Mouse (Mus musculus) lung, embryonic 16.5 days (tissue): Measurements from ENCODE around the gene Nrxn2. TPM values are rescaled to one million over a fixed set of nuclear protein-coding genes. Genes with fewer than 3 reads are reported as not detected.

ENCODE experiments used
- ATAC-seq: fragments of 200-750 bp; cut with Nextera tagmentation; 2 replicates; pipeline ENCODE4 v1.8.0; 2017; ENCODE audit warnings: low read depth, mild to moderate bottlenecking, moderate library complexity
- H3K27ac ChIP-seq: fragments of 300-500 bp; sonication (generic); 2 replicates; pipeline ENCODE4 v1.5.1; 2014; ENCODE audit warnings: mild to moderate bottlenecking, control low read depth, low read length
- H3K27me3 ChIP-seq: fragments of 300-500 bp; sonication (generic); 2 replicates; pipeline ENCODE4 v1.6.1; 2014; ENCODE audit warnings: low read depth, low read length, mixed read lengths; ENCODE audit not compliant: control insufficient read depth, insufficient read depth
- H3K36me3 ChIP-seq: fragments of 300-500 bp; sonication (generic); 2 replicates; pipeline ENCODE4 v1.6.1; 2014; ENCODE audit warnings: low read length; ENCODE audit not compliant: control insufficient read depth, insufficient read depth
- H3K4me1 ChIP-seq: fragments of 300-500 bp; sonication (generic); replicated peaks from 2 replicates; pipeline ENCODE4 v1.6.1; 2014; ENCODE audit warnings: low read length, mixed read lengths; ENCODE audit not compliant: control insufficient read depth, insufficient read depth
- H3K4me2 ChIP-seq: fragments of 300-500 bp; sonication (generic); 2 replicates; pipeline ENCODE4 v1.6.1; 2014; ENCODE audit warnings: low read depth, low read length, control low read depth
- H3K4me3 ChIP-seq: fragments of 300-500 bp; sonication (generic); 2 replicates; pipeline ENCODE4 v1.5.1; 2014; ENCODE audit warnings: mild to moderate bottlenecking, low read length, control low read depth
- H3K9ac ChIP-seq: fragments of 300-500 bp; sonication (generic); 2 replicates; pipeline ENCODE4 v1.6.1; 2014; ENCODE audit warnings: low read length, control low read depth
- H3K9me3 ChIP-seq: fragments of 300-500 bp; sonication (generic); 2 replicates; pipeline ENCODE4 v1.6.1; 2016; ENCODE audit warnings: low read length; ENCODE audit not compliant: control insufficient read depth
- WGBS: fragments of 180-500 bp; shearing (Covaris S2); extraction: QIAGEN DNeasy Blood & Tissue Kit; methylation state at CpG from one replicate; pipeline ENCODE4 v1.1.7; 2014; 5-methylcytosine and 5-hydroxymethylcytosine counted together
- polyA plus RNA-seq: library from polyadenylated mRNA; unstranded; fragments of >200 nt; fragmentation: Nextera tagmentation; extraction: Ambion mirVana; gene quantifications from 2 replicates; pipeline ENCODE4 v1.2.1, GENCODE M21; 2015

Nrxn2 gene
- 0.88 and 1.0 TPM in 2 replicates for polyA plus RNA-seq

DNA sequence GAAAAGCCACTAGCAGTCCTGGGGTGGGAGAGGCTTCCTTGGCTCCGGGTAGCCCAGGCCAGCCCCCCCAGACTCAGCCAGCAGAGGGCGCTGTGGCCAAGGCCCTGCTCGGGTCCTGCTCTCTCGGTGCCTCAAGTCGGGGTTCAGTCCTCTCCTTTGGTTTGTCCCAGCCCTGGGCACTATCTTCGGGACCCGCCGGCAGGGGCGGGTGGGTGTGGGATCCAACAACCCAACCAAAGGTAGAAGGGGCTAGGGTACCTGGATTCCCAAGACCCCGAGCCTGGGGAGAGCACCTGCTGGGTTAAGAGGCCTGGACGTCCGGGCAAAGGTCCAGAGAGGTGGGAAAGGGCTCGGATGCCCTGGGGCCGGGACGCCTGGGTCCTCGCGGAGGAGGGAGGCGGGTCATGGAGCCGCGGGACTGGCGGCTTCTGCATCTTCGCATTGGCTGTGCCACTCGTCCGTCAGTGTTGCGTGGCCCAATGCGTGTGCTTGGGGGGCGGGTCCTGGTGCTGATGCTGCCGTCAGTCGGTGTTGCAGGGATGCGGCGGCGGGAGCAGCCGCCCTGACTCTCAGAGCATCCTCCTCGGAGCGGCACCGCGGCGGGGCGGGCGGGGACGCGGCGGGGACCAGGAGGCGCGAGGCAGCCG is at the start of gene Nrxn2:
Nrxn2 (plus strand) TSS at position 499 of the 647 bp plus-strand sequence.
- H3K4me1 ChIP-seq = peaks cover 7% of the 10 kb centered on the region
- H3K36me3 ChIP-seq = no peaks in the 10 kb centered on the region
- H3K9me3 ChIP-seq = no peaks in the 10 kb centered on the region
- peak within 1 kb of the TSS; percentile 49 for H3K4me3 ChIP-seq
- peaks cover 42% of the 10 kb centered on the region for H3K27me3 ChIP-seq
- peak; percentile 83 for ATAC-seq
- peak within 1 kb of the TSS; percentile 97 for H3K4me2 ChIP-seq
- H3K9ac ChIP-seq = peak within 1 kb of the TSS; percentile 52
- H3K27ac ChIP-seq = no peak within 1 kb of the TSS
- WGBS = under 1% methylated on average over 43 of the region's 46 CpGs

DNA sequence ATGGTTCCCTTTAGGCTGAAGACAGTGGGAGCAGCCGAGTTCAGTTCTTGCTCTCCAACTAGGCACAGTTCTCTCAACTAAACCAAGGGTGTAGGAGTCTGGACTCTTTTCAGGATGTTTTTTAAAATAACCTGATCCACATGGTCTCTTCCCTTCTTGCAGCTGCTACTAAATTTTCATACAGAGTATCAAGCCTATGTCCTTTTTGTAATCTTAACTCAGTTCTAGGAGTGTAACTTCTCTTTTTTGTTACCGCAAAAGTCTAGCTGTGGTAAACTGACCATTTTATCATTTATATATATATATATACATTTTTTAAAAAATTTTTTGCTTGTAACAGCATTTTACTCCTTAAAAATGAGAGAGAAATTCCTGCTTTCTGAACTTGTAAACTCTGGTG is 48.4 kb upstream of the Nrxn2 start:
- Histone ChIP-seq H3K36me3 (peaks cover 62% of the 10 kb centered on the region), H3K9me3 (no peaks in the 10 kb centered on the region), H3K4me2 (no peak overlapping the region), H3K9ac (no peak overlapping the region), H3K4me3 (no peak overlapping the region), H3K27ac (no peak overlapping the region), H3K4me1 (peaks cover 5% of the 10 kb centered on the region), H3K27me3 (no peaks in the 10 kb centered on the region)
- WGBS = 79% methylated on average over 2 of the region's 2 CpGs
- no peak for ATAC-seq

DNA sequence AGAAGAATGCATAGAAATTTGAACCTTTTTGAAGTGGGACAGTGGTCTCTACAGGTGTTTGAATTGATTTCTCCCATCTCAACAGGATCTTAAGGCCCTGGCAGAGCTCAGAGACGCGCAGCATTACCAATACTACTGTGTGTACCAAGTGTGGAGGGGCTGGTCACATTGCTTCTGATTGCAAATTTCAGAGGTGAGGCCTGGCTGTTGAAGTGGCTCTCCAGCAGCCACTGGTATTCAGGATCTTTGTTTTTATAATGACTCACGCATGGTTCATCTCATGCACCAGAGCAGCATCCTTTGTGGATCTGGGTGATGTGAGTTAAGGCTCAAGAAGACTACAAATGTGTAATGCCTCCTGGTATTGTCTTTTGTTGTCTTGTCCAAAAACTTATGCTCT is 46.1 kb upstream of the Nrxn2 start:
- peaks cover 66% of the 10 kb centered on the region for H3K36me3 ChIP-seq
- 73% methylated on average over 3 of the region's 3 CpGs for WGBS
- ATAC-seq = no peak
- H3K9me3 ChIP-seq = no peaks in the 10 kb centered on the region
- no peaks in the 10 kb centered on the region for H3K27me3 ChIP-seq
- H3K4me2 ChIP-seq = no peak overlapping the region
- H3K4me3 ChIP-seq = no peak overlapping the region
- no peaks in the 10 kb centered on the region for H3K4me1 ChIP-seq
- H3K27ac ChIP-seq = no peak overlapping the region
- no peak overlapping the region for H3K9ac ChIP-seq

DNA sequence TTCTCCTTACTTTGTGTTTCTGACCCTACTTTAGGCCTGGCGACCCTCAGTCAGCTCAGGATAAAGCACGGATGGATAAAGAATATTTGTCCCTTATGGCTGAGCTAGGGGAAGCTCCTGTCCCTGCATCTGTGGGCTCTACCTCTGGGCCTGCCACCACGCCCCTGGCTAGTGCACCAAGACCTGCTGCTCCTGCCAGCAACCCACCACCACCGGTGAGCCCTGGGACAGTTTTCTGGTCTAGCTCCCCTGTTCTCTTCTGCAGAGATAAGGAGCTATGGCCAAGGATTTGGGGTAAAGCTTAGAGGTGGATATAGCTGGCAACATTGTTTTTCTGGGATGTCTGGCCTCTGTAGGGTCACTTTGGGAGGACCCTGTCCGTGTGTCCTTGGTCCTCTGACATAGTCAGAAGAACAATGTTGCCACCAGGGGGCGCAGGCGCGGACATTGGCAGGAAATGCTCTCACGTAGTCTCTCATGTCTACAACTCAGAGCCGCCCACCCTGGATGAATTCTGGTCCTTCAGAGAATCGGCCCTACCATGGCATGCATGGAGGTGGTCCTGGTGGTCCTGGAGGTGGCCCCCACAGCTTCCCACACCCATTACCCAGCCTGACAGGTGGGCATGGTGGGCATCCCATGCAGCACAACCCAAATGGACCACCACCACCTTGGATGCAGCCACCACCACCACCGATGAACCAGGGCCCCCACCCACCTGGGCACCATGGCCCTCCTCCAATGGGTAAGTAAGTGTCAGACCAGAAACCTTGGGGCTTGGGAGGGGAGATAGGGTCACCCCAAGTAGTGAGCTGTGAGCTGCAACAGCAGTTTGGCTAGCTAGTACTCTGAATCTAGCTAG is 44.8 kb upstream of the Nrxn2 start:
- WGBS = 61% methylated on average over 12 of the region's 12 CpGs
- Histone ChIP-seq H3K4me1 (no peaks in the 10 kb centered on the region), H3K27ac (no peak overlapping the region), H3K9ac (no peak overlapping the region), H3K36me3 (peaks cover 75% of the 10 kb centered on the region), H3K27me3 (no peaks in the 10 kb centered on the region), H3K4me3 (no peak overlapping the region), H3K4me2 (no peak overlapping the region), H3K9me3 (no peaks in the 10 kb centered on the region)
- peak; percentile 32; the same call in 1 of the 2 replicates for ATAC-seq

DNA sequence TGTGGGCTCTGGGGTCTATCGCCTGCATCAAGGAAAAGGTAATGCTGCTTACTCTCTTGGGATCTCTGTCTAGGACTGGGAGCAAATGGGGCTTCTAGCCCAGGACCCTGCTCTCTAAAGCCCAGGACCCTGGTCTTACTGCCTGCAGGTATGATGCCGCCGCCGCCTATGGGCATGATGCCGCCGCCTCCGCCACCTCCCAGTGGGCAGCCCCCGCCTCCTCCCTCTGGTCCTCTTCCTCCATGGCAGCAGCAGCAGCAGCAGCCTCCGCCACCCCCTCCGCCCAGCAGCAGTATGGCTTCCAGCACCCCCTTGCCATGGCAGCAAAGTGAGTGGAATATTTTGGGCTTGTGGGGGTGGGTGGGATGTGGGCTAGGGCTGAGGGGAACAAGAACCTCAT is 44.0 kb upstream of the Nrxn2 start:
- Histone ChIP-seq H3K9ac (no peak overlapping the region), H3K27me3 (no peaks in the 10 kb centered on the region), H3K4me2 (no peak overlapping the region), H3K27ac (no peak overlapping the region), H3K4me3 (no peak overlapping the region), H3K36me3 (peaks cover 76% of the 10 kb centered on the region), H3K4me1 (no peaks in the 10 kb centered on the region), H3K9me3 (no peaks in the 10 kb centered on the region)
- WGBS = 97% methylated on average over 10 of the region's 10 CpGs
- no peak for ATAC-seq

DNA sequence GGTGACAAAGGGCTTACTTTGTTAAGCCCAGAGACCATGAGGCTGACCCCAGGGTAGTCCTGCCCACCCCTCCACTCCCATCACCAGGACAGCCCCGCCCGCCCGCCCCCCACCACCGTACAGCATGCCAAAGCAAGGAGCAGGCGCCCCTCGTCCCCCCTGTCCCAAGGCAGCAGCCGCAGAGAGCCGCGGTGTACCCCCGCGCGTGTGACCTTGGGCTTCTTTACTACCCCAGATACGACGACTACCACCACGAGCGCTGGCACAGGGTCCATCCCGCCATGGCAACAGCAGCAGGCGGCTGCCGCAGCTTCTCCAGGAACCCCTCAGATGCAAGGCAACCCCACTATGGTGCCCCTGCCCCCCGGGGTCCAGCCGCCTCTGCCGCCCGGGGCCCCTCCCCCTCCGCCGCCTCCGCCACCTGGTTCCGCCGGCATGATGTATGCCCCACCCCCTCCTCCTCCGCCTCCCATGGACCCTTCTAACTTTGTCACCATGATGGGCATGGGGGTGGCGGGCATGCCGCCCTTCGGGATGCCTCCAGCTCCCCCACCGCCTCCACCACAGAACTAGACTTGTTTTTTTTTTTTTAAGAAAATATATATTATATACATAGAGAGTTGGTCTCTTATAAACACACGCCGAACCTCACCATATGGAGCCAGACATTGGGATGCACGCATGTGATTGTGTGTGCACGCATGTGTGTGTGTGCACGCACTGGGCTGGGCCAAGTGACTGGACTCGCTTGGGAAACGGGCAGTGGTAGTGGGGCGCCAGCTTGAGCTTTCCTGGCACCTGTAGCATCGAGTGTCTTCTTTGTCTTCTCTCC is 42.9 kb upstream of the Nrxn2 start:
- Histone ChIP-seq H3K4me2 (no peak overlapping the region), H3K4me1 (no peaks in the 10 kb centered on the region), H3K36me3 (peaks cover 73% of the 10 kb centered on the region), H3K27me3 (no peaks in the 10 kb centered on the region), H3K27ac (no peak overlapping the region), H3K9ac (no peak overlapping the region), H3K4me3 (no peak overlapping the region), H3K9me3 (no peaks in the 10 kb centered on the region)
- 89% methylated on average over 41 of the region's 42 CpGs for WGBS
- ATAC-seq = no peak

DNA sequence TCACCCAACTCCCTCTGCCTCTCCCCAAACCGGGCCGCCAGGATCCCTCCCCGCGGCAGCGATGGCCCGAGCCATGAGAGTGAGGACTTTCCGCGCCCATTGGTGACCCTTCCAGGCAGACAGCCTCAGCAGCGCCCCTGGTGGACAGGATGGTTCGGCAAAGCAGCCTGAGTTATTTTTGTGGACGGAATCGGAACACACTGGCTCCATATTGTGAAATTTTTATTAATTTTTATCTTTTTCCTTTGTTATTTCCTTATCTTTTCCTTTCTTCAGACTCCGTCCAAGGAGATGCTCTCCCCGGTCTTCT is 42.3 kb upstream of the Nrxn2 start:
- peaks cover 69% of the 10 kb centered on the region for H3K36me3 ChIP-seq
- WGBS = 67% methylated on average over 14 of the region's 14 CpGs

DNA sequence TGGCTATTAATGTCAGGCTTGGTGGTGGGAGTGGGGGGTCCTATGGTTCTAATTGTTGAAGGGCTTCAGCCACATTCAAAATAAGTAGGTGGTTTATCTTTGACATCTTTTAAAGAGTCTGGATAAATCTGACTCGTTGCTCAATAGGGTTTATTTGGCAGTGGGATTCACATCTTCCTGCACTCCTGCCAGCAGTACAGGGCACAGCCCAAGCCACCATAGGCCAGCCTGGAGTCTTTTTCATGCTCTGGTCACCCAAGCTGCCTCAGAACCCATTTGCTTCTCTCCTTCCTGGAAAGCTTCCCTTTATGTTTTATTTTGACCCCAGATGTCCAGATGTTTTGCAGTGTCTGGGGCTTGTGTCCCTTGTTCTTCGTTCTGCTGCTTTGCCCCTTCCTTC is 41.9 kb upstream of the Nrxn2 start:
- no peak for ATAC-seq
- H3K4me3 ChIP-seq = no peak overlapping the region

More for the DNA sequence above, 42.3 kb upstream of the Nrxn2 start:
- Histone ChIP-seq H3K27me3 (no peaks in the 10 kb centered on the region), H3K4me2 (no peak overlapping the region), H3K9ac (no peak overlapping the region), H3K9me3 (no peaks in the 10 kb centered on the region), H3K4me1 (no peaks in the 10 kb centered on the region), H3K4me3 (no peak overlapping the region), H3K27ac (no peak overlapping the region)
- no peak for ATAC-seq

More for the DNA sequence above, 41.9 kb upstream of the Nrxn2 start:
- no peak overlapping the region for H3K9ac ChIP-seq
- no peaks in the 10 kb centered on the region for H3K4me1 ChIP-seq
- H3K27ac ChIP-seq = no peak overlapping the region
- H3K9me3 ChIP-seq = no peaks in the 10 kb centered on the region
- 61% methylated on average over 2 of the region's 2 CpGs for WGBS
- H3K4me2 ChIP-seq = no peak overlapping the region
- H3K27me3 ChIP-seq = no peaks in the 10 kb centered on the region
- peaks cover 66% of the 10 kb centered on the region for H3K36me3 ChIP-seq
